Mouse (Mus musculus) left cerebral cortex, adult 9 months (tissue): ENCODE results near the gene Rpl14.

Experiments used
- DNase-seq, 2 experiments: peaks; one replicate each; pipeline ENCODE4 v3.0.0; 2022; ENCODE audit warnings: low spot score in 2 of 2

The Rpl14 gene

GRCm38 (mm10) chr9:120603956-120604355, 32.7 kb downstream of the Rpl14 start:
- no peak for DNase-seq

GRCm38 (mm10) chr9:120611055-120611454, 39.8 kb downstream of the Rpl14 start:
- no peak for DNase-seq

- no peak for DNase-seq
These were observed 42.8 kb downstream of the Rpl14 start for GRCm38 (mm10) chr9:120614059-120614458.

- DNase-seq: no peak
These were observed 46.9 kb downstream of the Rpl14 start for GRCm38 (mm10) chr9:120618101-120618500.

- DNase-seq: no peak
These were observed 48.1 kb downstream of the Rpl14 start for GRCm38 (mm10) chr9:120619347-120619708.

- DNase-seq: peak in 1 of 2 experiments; percentile 40
These were observed 48.6 kb downstream of the Rpl14 start for GRCm38 (mm10) chr9:120619709-120620408.

GRCm38 (mm10) chr9:120620409-120620745, 49.1 kb downstream of the Rpl14 start:
- no peak for DNase-seq
